Mouse (Mus musculus) adrenal gland, adult 8-10 months (tissue): ENCODE measurements around the gene Tshz2. TPM values are rescaled to one million over a fixed set of nuclear protein-coding genes. Genes with fewer than 3 reads are reported as not detected.

Experiments used
- DNase-seq: peaks from one replicate; pipeline ENCODE4 v3.0.0; 2022
- total RNA-seq, 4 experiments: library from RNA; stranded (reverse); gene quantifications; 2 replicates each; pipeline ENCODE4 v1.2.4; 2022

Tshz2 gene
- total RNA-seq, 4 experiments from 2014 or later: 40.4 to 58.6 (median 47.5) TPM

GRCm38 (mm10) chr2:169699862-169700511, 67.2 kb downstream of the Tshz2 start:
- peak; percentile 38 for DNase-seq

GRCm38 (mm10) chr2:169702725-169703486, 70.1 kb downstream of the Tshz2 start:
- no peak for DNase-seq

DNA sequence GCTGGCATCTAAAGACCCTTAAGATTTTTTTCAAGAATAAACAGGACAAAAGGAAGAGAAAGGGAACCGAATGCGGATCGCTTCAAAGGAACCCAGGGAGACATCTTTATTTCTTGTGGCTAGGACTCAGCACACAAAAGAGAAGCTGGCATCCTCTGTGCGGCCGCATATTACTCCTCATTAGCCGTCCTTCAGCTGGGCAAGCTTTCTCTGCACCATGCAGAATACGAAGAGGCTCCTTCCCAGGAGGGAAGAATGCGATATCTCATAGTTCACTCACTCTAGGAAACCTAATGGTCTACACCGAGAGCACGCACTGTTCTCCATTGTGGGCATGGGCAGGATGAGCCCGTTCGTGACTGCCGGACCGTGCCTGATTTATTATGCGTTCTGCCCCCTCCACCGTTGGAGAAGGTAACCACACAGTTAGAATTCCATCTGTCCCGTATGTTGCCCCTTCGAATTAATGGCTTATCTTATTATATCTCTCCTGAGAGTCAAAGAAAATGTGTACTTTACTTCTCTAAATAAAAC, 89.0 kb downstream of the Tshz2 start:
- no peak for DNase-seq

- no peak for DNase-seq
These were observed 89.5 kb downstream of the Tshz2 start for GRCm38 (mm10) chr2:169722341-169722740.

DNA sequence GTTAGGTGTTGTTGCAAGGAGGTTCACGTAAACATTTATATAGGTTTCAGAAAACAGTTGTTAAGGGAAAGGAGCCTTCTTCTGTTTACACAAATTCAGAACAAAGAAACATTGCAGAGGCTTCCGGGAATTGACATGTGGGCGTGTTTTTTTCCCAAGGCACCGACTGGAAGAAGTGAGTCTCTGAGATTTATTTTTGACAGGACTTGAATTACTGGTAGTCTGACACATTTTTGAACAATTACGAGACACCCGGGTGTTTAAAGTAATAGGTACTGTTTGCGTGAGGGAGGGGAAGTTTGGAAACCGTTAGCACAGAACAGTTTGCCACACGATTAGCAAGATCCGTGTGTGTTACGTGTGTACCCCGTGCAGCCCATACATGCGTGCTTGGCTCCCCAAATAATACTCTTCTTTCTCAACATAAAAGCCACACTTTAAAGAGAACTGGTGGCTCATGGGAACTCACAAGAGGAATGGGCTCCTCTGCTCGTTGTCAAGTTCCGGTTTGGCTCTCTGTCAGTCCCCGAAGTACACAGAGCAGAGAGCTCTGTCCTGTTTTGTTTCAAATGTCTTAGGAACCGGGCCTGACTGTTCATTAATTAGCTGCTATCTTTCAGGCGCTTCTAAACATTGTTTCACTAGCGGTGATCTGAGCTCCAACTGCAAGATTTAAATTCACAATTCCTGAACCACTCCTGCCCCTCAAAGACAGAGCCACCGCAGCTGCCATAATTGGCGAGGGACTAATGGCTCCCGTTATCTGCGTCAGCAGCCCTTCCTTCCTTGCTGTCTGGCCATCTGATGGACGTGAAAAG, 91.0 kb downstream of the Tshz2 start:
- DNase-seq: no peak

DNA sequence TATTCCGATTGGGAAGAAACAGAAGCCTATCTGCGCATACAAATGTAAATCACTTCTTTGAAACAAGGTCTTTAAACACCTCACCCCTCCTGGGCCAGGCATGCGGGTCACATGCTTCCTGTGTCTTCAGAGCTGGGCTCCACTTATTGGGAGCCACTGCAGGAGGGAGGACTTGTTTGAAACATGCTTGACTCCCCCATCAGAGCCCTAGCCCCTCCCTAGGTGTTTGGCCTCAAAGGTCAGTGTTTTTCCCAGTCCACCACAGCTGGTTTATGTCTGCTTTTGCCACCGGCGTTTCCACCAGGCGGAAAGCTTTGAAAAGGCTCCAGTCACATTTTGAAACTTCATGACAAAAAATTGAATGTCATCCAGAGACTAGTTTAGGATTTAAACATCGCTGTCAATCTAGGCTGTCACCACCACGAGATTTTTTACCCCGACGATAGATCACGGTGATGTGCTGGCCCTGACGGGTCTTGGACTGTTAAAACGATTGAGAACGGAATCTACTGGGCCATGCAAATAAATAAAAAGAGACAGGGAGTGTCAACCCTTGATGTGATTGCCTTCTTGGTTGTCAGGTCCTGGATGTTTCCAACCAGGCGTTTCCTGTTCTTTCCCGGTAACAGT, 96.0 kb downstream of the Tshz2 start:
- no peak for DNase-seq

DNA sequence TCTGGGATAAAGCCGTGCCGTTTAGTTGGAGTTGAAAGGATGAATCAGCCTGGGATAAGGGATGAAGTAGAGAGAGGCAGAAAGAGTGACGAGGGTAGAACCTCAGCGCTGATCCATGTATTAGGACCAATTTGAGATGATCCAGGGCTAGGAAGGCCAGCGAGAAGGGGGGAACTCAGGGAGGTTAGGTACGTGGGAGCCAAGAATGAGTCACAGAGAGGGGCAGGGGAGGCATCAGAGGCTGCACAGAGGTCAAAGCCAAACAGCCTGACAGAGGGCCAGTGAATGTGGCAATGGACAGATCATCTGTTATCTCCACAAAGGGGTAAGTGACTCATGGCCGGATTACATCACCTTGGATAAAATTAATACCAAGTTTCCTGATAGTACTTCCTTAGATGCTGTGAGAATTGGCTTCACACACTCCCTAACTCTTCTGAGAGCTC, 97.8 kb downstream of the Tshz2 start:
- peak; percentile 79 for DNase-seq

DNA sequence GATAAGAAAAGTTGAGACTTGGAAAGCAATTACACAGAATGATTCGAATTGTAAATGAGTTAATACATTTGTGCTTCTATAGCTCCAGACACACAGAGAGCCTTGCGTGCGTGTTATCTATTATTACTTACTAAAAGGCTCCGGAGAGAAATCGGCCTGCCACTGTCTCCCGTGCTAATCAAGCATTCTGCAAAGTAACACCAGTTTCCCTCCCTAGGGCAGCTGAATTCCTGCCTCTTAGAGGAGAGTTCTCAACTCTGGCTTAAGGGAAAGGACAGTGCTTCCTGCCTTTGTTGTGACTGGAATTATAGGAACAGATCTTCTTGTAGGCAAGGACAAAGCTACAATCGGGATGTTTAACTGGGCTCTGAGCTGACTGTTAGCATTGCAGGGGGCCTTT, 101.2 kb downstream of the Tshz2 start:
- no peak for DNase-seq

DNA sequence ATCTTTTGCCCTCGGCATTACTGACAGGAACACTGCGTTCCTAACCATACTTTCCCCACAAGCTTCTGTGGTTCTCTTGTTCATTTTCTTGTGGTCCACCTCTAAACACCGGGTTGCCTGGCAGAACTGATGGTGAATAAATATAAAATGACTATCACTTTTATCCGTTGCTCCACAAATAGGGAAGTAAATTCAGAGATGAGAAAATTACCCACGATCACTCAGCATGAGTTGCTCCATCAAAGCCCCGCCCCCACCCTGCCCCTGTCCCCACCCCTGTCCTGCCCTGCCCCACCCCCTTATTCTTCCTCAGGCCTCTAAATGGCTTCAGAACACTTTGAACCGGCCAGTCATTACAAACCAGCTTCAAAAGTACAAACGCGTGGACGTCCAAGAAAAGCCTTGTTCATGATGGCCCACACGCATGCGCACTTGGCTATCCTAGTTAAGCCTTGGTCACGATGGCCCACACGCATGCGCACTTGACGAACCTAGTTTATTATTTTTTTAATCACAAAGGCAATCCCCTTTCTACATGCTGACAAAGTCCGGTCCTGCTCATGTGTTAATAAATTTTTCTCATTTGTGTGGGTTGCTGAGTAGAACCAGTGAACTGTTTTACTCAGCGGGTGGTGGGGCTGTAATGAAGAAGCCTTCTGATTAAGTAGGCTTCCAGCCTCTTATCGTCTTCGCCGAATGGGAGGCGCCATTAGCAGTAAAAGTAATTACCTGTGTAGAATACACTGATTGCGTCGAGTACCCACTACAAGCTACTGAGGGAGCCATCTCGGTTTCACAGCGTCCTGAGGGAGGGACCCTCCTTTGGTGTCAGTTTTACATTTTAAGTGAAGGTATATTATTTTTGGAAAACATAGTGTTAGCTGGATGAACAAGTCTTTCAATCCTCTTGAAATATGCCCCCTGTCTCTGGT, 102.9 kb downstream of the Tshz2 start:
- no peak for DNase-seq

DNA sequence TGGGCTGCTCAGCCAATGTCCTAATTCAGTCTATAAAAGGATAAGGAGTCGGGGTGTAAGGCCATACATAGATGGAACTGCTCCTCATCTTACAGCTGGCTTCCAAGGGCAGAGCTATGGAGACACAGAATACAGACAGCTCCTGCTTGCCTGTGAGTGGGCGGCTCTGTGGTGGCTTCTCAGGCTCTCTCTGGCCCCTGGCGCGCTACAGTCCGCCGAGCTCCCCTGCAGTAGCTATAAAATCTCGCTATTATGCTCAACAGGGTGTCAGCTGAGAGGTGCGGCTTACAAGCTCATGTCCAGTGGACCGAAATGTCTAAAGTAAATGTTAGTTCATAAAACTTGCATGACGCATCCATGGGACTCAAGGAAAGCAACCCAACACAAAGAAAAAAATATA, 108.2 kb downstream of the Tshz2 start:
- DNase-seq: no peak

GRCm38 (mm10) chr2:169742791-169743190, 110.0 kb downstream of the Tshz2 start:
- DNase-seq: no peak

GRCm38 (mm10) chr2:169743294-169743693, 110.5 kb downstream of the Tshz2 start:
- no peak for DNase-seq

DNA sequence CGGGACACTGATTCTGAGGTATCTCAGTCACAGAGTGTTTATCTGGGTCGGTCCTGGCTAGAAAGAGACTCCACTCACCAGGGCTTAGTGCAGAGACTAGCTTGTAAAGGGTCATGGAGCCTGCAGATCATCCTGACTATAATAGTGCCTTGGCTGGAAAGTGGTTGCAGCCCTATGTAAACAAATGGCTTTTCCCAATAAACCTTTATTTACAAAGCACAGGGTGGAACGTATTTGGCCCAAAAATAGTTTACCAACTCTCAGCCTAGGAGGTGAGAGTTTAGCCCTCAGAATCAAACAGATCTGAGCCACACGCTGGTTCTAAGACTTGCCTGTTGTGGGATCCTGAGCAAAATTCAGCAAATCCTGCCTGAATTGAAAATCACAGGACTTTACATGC, 111.1 kb downstream of the Tshz2 start:
- DNase-seq: no peak

DNA sequence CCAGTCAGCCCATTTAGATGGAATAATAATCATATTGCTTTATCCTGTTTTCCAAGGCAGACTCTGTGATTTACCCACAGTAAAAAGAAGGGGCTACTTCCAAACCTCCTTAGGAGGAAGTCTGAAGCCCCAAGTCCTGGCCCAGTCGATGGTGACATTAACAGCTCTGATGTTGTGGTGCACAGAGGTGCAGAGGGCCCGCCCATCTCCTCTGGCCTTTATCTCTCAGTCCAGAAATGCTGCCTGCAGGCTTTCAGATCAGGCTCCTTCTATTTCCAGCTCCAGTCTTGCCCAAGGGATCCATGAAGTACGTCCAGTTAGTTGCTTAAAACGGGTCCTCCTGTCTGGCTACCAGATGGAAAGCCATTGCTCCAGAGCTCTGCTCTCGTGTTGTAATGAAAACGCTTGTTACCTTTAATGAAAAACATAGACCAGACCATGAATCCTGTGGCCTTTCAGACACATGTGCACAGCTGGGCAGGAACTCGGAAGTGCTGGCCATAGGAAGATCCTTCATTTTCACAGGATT, 114.4 kb downstream of the Tshz2 start:
- no peak for DNase-seq

DNA sequence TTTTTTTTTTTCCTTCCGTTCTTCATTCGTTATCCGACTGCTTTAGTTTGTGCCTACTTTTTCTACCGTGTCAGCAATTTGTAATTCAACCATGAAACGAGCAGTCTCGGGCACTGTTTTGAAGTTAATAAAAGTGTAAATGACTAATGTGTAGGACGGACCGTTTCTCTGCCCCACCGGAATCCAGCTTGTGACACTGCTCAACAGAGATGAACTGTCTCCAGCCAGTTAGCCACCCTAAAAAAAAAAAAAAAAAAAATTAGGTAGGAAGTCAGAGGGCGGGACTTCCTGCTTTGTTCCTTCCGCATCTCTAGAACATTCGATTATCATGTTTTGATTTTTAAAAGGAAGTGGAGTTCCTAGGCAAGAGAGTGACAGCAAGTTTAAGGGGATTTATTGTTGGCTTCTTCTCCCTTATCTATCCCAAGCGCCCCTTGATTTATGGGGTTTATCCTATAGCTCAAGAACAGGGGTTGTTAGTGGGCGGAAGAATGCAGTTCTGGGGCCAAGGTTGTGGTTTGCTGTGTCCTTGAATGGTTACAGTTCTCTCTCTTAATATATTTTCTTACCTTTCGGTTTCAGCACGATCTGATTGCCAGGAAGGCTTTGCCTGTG, 116.6 kb downstream of the Tshz2 start:
- DNase-seq: no peak

- peak; percentile 56 for DNase-seq
These were observed 118.0 kb downstream of the Tshz2 start for GRCm38 (mm10) chr2:169750574-169751491.

GRCm38 (mm10) chr2:169752126-169752525, 119.3 kb downstream of the Tshz2 start:
- no peak for DNase-seq

- DNase-seq: no peak
These were observed 120.6 kb downstream of the Tshz2 start for GRCm38 (mm10) chr2:169753432-169753831.

- no peak for DNase-seq
These were observed 122.3 kb downstream of the Tshz2 start for GRCm38 (mm10) chr2:169755091-169755490.
